Mouse (Mus musculus) urinary bladder, postnatal 10 days (tissue): ENCODE results near the gene Slc39a12.

Experiments
- DNase-seq: peaks from one replicate; pipeline ENCODE4 v3.0.0; 2022; ENCODE audit warnings: low spot score

Slc39a12 gene

GRCm38 (mm10) chr2:14388162-14388561 lies at the start of gene Slc39a12:
TSS of gene Slc39a12 (plus strand) at chr2:14388316.
- DNase-seq = no peak

- DNase-seq = peak; percentile 22
These were observed 46.3 kb upstream of the Slc39a12 start for GRCm38 (mm10) chr2:14341652-14342308.

GRCm38 (mm10) chr2:14342309-14342839 lies 45.7 kb upstream of the Slc39a12 start:
- DNase-seq = no peak

GRCm38 (mm10) chr2:14388856-14389255 lies 740 bp downstream of the Slc39a12 start:
- DNase-seq = no peak

GRCm38 (mm10) chr2:14390900-14391299 lies 2.8 kb downstream of the Slc39a12 start:
- no peak for DNase-seq

GRCm38 (mm10) chr2:14403000-14403399 lies 14.9 kb downstream of the Slc39a12 start:
- no peak for DNase-seq

GRCm38 (mm10) chr2:14428987-14429386 lies 40.9 kb downstream of the Slc39a12 start:
- no peak for DNase-seq

GRCm38 (mm10) chr2:14447322-14447721 lies 59.2 kb downstream of the Slc39a12 start:
- DNase-seq = no peak

- no peak for DNase-seq
These were observed 62.8 kb downstream of the Slc39a12 start for GRCm38 (mm10) chr2:14450866-14451265.

- DNase-seq = no peak
These were observed 67.0 kb downstream of the Slc39a12 start for GRCm38 (mm10) chr2:14454946-14455631.

GRCm38 (mm10) chr2:14464438-14464837 lies 76.3 kb downstream of the Slc39a12 start:
- DNase-seq = no peak

GRCm38 (mm10) chr2:14494132-14494531 lies 106.0 kb downstream of the Slc39a12 start:
- no peak for DNase-seq

- no peak for DNase-seq
These were observed 108.0 kb downstream of the Slc39a12 start for GRCm38 (mm10) chr2:14496150-14496549.

- no peak for DNase-seq
These were observed 114.4 kb downstream of the Slc39a12 start for GRCm38 (mm10) chr2:14502482-14502881.

- no peak for DNase-seq
These were observed 130.1 kb downstream of the Slc39a12 start for GRCm38 (mm10) chr2:14518237-14518636.

GRCm38 (mm10) chr2:14534325-14535077 lies 146.4 kb downstream of the Slc39a12 start:
- no peak for DNase-seq

- no peak for DNase-seq
These were observed 147.1 kb downstream of the Slc39a12 start for GRCm38 (mm10) chr2:14535246-14535671.

GRCm38 (mm10) chr2:14537781-14538180 lies 149.7 kb downstream of the Slc39a12 start:
- no peak for DNase-seq

GRCm38 (mm10) chr2:14543355-14543754 lies 155.2 kb downstream of the Slc39a12 start:
- no peak for DNase-seq

- DNase-seq = no peak
These were observed 155.7 kb downstream of the Slc39a12 start for GRCm38 (mm10) chr2:14543773-14544172.
